Mouse (Mus musculus) intestine, postnatal 0 days (tissue): ENCODE results near the gene Pou2f1. TPM values are rescaled to one million over a fixed set of nuclear protein-coding genes. Genes with fewer than 3 reads are reported as not detected.

Experiments
- ATAC-seq: fragments of 200-750 bp; cut with Nextera tagmentation; 2 replicates; pipeline ENCODE4 v1.8.0; 2017; ENCODE audit warnings: mild to moderate bottlenecking, moderate TSS enrichment, moderate library complexity
- H3K27ac ChIP-seq: fragments of 300-500 bp; sonication (generic); 2 replicates; pipeline ENCODE4 v1.5.1; 2014; ENCODE audit warnings: mild to moderate bottlenecking, low read depth, low read length, moderate library complexity
- H3K27me3 ChIP-seq: fragments of 300-500 bp; sonication (generic); replicated peaks from 2 replicates; pipeline ENCODE4 v1.6.1; 2014; ENCODE audit warnings: low read length, mixed read lengths; ENCODE audit not compliant: control insufficient read depth, insufficient read depth
- H3K36me3 ChIP-seq: fragments of 300-500 bp; sonication (generic); 2 replicates; pipeline ENCODE4 v1.6.1; 2014; ENCODE audit warnings: mild to moderate bottlenecking, moderate library complexity; ENCODE audit not compliant: control insufficient read depth, insufficient read depth
- H3K4me1 ChIP-seq: fragments of 300-500 bp; sonication (generic); replicated peaks from 2 replicates; pipeline ENCODE4 v1.6.1; 2014; ENCODE audit warnings: antibody characterized with exemption, low read length, mixed read lengths; ENCODE audit not compliant: control insufficient read depth, insufficient read depth
- H3K4me2 ChIP-seq: fragments of 300-500 bp; sonication (generic); replicated peaks from 2 replicates; pipeline ENCODE4 v1.6.1; 2014; ENCODE audit warnings: low read depth, mild to moderate bottlenecking, moderate library complexity
- H3K4me3 ChIP-seq: fragments of 300-500 bp; sonication (generic); 2 replicates; pipeline ENCODE4 v1.5.1; 2014; ENCODE audit warnings: low read depth, low read length
- H3K9ac ChIP-seq: fragments of 300-500 bp; sonication (generic); 2 replicates; pipeline ENCODE4 v1.6.1; 2014; ENCODE audit warnings: mild to moderate bottlenecking, low read depth, low read length
- H3K9me3 ChIP-seq: fragments of 300-500 bp; sonication (generic); 2 replicates; pipeline ENCODE4 v1.6.1; 2016; ENCODE audit warnings: mixed run types; ENCODE audit not compliant: control insufficient read depth
- CTCF ChIP-seq: sonication (generic); IDR thresholded peaks from 2 replicates; pipeline ENCODE4 v1.5.1; 2016; ENCODE audit warnings: low read depth, mild to moderate bottlenecking, control low read depth, antibody characterized with exemption, moderate library complexity
- WGBS: fragments of 180-500 bp; shearing (Covaris S2); extraction: QIAGEN DNeasy Blood & Tissue Kit; methylation state at CpG from one replicate; pipeline ENCODE4 v1.1.7; 2014; 5-methylcytosine and 5-hydroxymethylcytosine counted together
- polyA plus RNA-seq: library from polyadenylated mRNA; unstranded; fragments of >200 nt; fragmentation: Nextera tagmentation; extraction: Ambion mirVana; gene quantifications from 2 replicates; pipeline ENCODE4 v1.2.1, GENCODE M21; 2015

Gene Pou2f1
- polyA plus RNA-seq, 1 experiment from 2014 or later: 6.1 TPM

DNA sequence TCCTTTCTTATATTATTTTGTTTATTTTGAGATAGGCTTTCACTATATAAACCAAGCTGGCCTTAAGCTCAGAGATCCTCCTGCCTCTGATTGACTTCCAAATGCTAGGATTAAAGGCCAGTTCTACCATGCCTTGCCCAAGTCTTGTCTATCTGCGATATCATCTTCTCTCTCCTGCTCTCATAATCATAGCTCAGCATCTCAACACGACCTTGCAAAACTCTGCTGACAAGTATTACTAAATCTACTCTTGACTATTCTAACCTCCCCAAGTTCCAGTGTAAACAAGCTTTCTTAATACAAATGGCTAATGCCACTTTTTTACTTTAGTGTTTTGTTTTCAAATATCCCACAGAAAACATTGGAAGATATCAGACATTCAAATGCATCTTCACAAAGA is 94.3 kb downstream of the Pou2f1 start:
- Histone ChIP-seq H3K27me3 (no peaks in the 10 kb centered on the region), H3K4me1 (no peaks in the 10 kb centered on the region), H3K4me2 (no peak overlapping the region), H3K9me3 (no peaks in the 10 kb centered on the region), H3K9ac (no peak overlapping the region), H3K27ac (no peak overlapping the region), H3K4me3 (no peak overlapping the region), H3K36me3 (peaks cover 17% of the 10 kb centered on the region; the same call in 1 of the 2 replicates)
- no peak for TF ChIP-seq CTCF
- ATAC-seq: no peak
- 91% methylated on average over 2 of the region's 2 CpGs for whole genome bisulfite sequencing

GRCm38 (mm10) chr1:165903596-165903995 is 98.9 kb downstream of the Pou2f1 start:
- Histone ChIP-seq H3K4me1 (no peaks in the 10 kb centered on the region), H3K36me3 (peaks cover 31% of the 10 kb centered on the region), H3K9me3 (no peaks in the 10 kb centered on the region), H3K4me3 (no peak overlapping the region), H3K27ac (no peak overlapping the region), H3K9ac (no peak overlapping the region), H3K4me2 (no peak overlapping the region), H3K27me3 (no peaks in the 10 kb centered on the region)
- TF ChIP-seq CTCF: no peak
- ATAC-seq: no peak
- 92% methylated on average over 1 of the region's 1 CpGs for WGBS

DNA sequence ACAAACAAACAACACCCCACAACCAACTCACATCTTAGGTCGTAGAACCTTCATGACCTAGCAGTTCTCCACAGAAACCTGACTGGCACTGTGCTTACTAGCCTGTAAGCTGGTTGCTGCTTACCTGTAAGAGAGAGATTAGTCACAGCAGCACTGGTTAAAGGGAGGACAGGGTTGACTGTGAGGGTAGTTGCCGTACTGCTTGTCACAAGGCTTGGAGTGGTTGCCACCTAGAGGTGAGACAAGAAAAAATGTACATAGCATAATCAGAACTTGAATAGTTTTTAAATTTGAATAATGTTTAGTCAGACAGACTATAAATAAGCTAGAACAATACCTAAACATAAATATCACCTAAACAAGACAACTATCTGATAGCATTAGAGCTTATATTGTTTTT is 110.8 kb downstream of the Pou2f1 start:
- 88% methylated on average over 2 of the region's 2 CpGs for WGBS
- no peaks in the 10 kb centered on the region for H3K27me3 ChIP-seq
- no peak for ATAC-seq

DNA sequence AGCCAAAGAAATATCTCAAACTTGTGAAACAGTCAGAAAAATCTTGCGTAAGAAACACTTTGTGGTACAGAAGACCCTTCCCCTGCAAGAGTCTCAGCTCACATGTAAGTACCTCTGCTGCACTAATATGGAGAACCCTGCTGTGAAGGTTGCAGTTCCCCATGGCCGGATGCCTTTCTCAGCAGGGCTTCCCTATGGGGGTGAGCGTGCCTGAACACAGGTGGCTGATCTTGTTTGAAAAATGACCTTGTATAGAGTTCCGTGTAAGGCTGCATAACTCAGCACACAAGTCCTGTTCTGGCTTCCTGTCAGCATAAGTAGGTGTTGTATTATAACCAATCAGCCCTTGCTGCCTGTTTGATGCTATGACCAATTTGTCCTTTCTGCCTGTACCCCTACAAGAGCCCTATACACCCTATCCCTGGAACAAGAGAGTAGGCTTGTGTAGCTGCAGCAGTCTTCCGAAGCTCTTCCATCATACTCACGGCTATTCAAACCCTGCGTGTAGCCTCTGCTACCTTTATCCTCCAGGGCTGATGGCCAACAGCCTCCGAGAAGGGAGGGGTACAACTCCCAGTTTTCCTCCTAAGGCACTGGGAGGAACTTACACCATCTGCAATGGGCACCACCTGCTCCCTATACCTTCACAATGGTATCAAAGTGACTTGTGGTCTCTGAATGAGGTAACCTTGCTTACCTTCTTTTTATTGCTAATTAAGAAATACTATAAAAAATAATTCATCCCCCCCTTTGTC is 120.2 kb downstream of the Pou2f1 start:
- ATAC-seq: no peak
- 87% methylated on average over 8 of the region's 8 CpGs for WGBS
- H3K9me3 ChIP-seq: no peaks in the 10 kb centered on the region
- H3K27ac ChIP-seq: no peak overlapping the region
- no peak overlapping the region for H3K4me3 ChIP-seq
- no peak overlapping the region for H3K4me2 ChIP-seq
- peaks cover 12% of the 10 kb centered on the region for H3K36me3 ChIP-seq
- no peak for TF ChIP-seq CTCF
- no peaks in the 10 kb centered on the region for H3K27me3 ChIP-seq
- no peak overlapping the region for H3K9ac ChIP-seq
- no peaks in the 10 kb centered on the region for H3K4me1 ChIP-seq

More for the DNA sequence above, 110.8 kb downstream of the Pou2f1 start:
- H3K27ac ChIP-seq: no peak overlapping the region
- H3K9me3 ChIP-seq: no peaks in the 10 kb centered on the region
- TF ChIP-seq CTCF: peak; percentile 52
- no peak overlapping the region for H3K9ac ChIP-seq
- H3K4me2 ChIP-seq: no peak overlapping the region
- H3K4me1 ChIP-seq: no peaks in the 10 kb centered on the region
- peaks cover 28% of the 10 kb centered on the region for H3K36me3 ChIP-seq
- H3K4me3 ChIP-seq: no peak overlapping the region

- H3K9ac ChIP-seq: no peak overlapping the region
- H3K4me3 ChIP-seq: no peak overlapping the region
- TF ChIP-seq CTCF: no peak
- no peaks in the 10 kb centered on the region for H3K9me3 ChIP-seq
- no peaks in the 10 kb centered on the region for H3K4me1 ChIP-seq
- no peak for ATAC-seq
- H3K27ac ChIP-seq: no peak overlapping the region
- H3K36me3 ChIP-seq: peaks cover 21% of the 10 kb centered on the region
- WGBS: 95% methylated on average over 2 of the region's 2 CpGs
- no peak overlapping the region for H3K4me2 ChIP-seq
- H3K27me3 ChIP-seq: no peaks in the 10 kb centered on the region
These were observed 123.7 kb downstream of the Pou2f1 start for GRCm38 (mm10) chr1:165878751-165879150.

DNA sequence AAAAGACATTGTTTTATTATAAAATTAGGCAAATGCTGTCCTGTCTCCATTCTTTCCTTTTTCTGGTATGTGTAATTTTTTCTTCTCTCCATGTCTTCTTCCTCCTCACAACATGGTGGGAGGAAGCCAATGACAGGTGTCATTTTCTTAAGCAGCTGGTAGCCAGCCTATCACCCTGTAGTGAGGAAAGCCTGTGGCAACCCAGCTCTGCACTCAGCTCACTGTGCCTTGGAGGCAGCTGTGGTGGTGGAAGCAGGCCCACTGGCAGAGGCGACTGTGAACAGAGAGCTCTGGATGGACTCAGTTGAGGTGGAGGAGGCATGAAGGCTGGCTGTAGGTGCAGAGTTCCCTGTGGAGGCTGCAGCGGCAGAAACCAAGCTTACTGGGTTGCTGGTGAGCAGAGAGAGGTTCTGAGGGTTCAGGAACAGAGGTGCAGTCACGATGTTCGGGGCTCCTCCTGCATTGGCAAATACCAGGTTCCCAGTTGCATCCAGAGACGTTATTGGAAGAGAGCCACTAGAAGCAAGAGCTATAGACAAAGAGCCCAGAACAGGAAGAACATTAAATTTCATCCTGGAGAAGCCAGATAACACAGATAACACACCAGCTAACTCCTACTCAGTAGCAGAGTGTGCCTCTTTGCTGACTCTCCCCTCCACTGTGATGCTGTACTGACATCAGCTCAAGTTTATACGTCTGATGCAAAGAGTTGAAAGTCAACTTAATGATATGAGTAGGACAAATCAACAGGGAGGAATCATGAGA is 126.8 kb downstream of the Pou2f1 start:
- H3K36me3 ChIP-seq: peaks cover 21% of the 10 kb centered on the region
- no peak overlapping the region for H3K27ac ChIP-seq
- H3K9ac ChIP-seq: no peak overlapping the region
- no peaks in the 10 kb centered on the region for H3K9me3 ChIP-seq
- ATAC-seq: no peak
- H3K4me3 ChIP-seq: no peak overlapping the region
- no peak for TF ChIP-seq CTCF
- no peaks in the 10 kb centered on the region for H3K4me1 ChIP-seq
- H3K27me3 ChIP-seq: no peaks in the 10 kb centered on the region
- H3K4me2 ChIP-seq: no peak overlapping the region
- 88% methylated on average over 6 of the region's 6 CpGs for WGBS
